Mouse (Mus musculus) small intestine, adult 2 months (tissue): ENCODE measurements around the gene Tmem240. TPM values are rescaled to one million over a fixed set of nuclear protein-coding genes. Genes with fewer than 3 reads are reported as not detected.

Experiments used
- H3K27ac ChIP-seq: fragments of 200-500 bp; 2 replicates; pipeline ENCODE4 v1.5.1; 2012; ENCODE audit warnings: low read depth, low read length, control low read depth, inconsistent platforms; ENCODE audit not compliant: insufficient read depth
- H3K27me3 ChIP-seq: fragments of 200-500 bp; 2 replicates; pipeline ENCODE4 v1.6.1; 2012; ENCODE audit warnings: mild to moderate bottlenecking, moderate library complexity, low read length, inconsistent platforms; ENCODE audit not compliant: control insufficient read depth, insufficient read depth
- H3K36me3 ChIP-seq: fragments of 200-500 bp; 2 replicates; pipeline ENCODE4 v1.6.1; 2012; ENCODE audit warnings: mild to moderate bottlenecking, low read length, control low read depth, inconsistent platforms; ENCODE audit not compliant: control insufficient read depth, insufficient read depth
- H3K4me1 ChIP-seq: fragments of 200-500 bp; 2 replicates; pipeline ENCODE4 v1.6.1; 2012; ENCODE audit warnings: low read length, inconsistent platforms, mixed read lengths; ENCODE audit not compliant: control insufficient read depth, insufficient read depth, insufficient read length
- H3K4me3 ChIP-seq: fragments of 200-500 bp; 2 replicates; pipeline ENCODE4 v1.5.1; 2012; ENCODE audit warnings: low read depth, mild to moderate bottlenecking, control low read depth, inconsistent platforms, low read length, moderate library complexity
- CTCF ChIP-seq: fragments of 200-500 bp; IDR thresholded peaks from 2 replicates; pipeline ENCODE4 v1.5.1; 2012; ENCODE audit warnings: low read depth, mild to moderate bottlenecking, control low read depth, inconsistent platforms, low read length, moderate library complexity, mixed read lengths; ENCODE audit not compliant: insufficient replicate concordance, insufficient read length; ENCODE audit errors: extremely low read depth
- POLR2A ChIP-seq: fragments of 200-500 bp; IDR thresholded peaks from 2 replicates; pipeline ENCODE4 v1.6.1; 2012; ENCODE audit warnings: low read depth, mild to moderate bottlenecking, control low read depth, inconsistent platforms, low read length, moderate library complexity
- WGBS: fragments of 180-500 bp; shearing (Covaris S2); methylation state at CpG from one replicate; pipeline ENCODE4 v1.1.7; 2018; 5-methylcytosine and 5-hydroxymethylcytosine counted together
- polyA plus RNA-seq: library from polyadenylated mRNA; depleted of rRNA; stranded (reverse); fragments of >200 nt; gene quantifications from 2 replicates; pipeline ENCODE4 v1.2.3, GENCODE M21; 2012

The Tmem240 gene
- polyA plus RNA-seq, 1 experiment = 0.53 TPM

DNA sequence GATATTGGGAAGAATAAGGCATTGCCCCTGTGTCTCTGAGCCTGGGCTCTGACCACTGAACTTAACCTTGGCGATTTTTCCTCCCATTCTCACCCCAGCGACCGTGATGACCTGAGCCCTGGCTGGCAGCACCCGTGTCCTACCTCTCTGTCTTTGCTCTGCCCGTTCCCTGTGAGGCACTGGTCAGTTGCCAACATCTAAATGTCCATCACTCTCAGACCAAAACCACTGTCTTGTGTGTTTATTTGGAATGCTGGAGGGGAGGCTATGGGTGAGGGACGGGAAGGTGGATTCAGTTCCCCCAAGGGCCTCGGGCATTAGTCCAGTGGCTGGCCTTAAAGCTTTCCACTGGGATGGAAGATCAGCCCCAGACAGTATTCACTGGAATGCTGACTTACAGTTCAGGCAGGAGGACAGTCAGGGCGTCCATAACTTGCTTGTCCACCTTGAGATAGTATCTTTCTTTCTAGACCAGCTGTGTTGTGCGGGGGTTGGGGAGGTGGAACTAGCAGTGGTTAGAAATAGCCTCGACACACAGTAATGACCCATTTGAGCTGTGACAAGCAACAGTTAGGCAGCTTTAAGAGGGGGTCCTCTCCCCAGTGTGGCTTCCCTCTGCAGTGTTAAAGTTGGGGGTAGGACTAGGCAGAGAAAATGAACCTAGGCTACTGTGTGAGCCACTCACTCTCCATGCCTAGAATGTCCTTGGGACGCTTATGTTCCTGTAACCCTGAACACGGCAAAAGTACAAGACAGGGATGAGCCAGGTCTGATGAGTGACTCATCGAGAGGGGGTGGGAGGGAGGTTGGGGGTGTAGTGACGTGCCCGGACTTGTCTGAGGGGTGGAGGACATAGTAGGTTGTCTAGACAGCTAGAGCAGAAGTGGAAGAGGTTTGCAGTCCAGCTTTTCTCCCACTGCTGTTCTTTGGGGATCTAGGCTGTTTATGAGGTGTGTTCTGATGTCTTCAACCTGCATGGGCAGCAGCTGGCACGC is 38.0 kb upstream of the Tmem240 start:
- H3K27me3 ChIP-seq = no peaks in the 10 kb centered on the region
- peak overlapping the region; percentile 78 for H3K4me3 ChIP-seq
- 74% methylated on average over 16 of the region's 16 CpGs for WGBS
- TF ChIP-seq CTCF = no peak
- no peak for TF ChIP-seq POLR2A
- peaks cover 18% of the 10 kb centered on the region for H3K4me1 ChIP-seq
- H3K36me3 ChIP-seq = no peaks in the 10 kb centered on the region
- H3K27ac ChIP-seq = 0 out of 2 replicates have a peak overlapping the region, but pooled peaks have one; percentile 29

GRCm38 (mm10) chr4:155700425-155700824 is 34.2 kb upstream of the Tmem240 start:
- Histone ChIP-seq H3K36me3 (no peaks in the 10 kb centered on the region), H3K4me3 (no peak overlapping the region), H3K4me1 (peaks cover 8% of the 10 kb centered on the region), H3K27me3 (no peaks in the 10 kb centered on the region), H3K27ac (no peak overlapping the region)
- TF ChIP-seq POLR2A (no peak), CTCF (no peak; the same call in 1 of the 2 replicates)

DNA sequence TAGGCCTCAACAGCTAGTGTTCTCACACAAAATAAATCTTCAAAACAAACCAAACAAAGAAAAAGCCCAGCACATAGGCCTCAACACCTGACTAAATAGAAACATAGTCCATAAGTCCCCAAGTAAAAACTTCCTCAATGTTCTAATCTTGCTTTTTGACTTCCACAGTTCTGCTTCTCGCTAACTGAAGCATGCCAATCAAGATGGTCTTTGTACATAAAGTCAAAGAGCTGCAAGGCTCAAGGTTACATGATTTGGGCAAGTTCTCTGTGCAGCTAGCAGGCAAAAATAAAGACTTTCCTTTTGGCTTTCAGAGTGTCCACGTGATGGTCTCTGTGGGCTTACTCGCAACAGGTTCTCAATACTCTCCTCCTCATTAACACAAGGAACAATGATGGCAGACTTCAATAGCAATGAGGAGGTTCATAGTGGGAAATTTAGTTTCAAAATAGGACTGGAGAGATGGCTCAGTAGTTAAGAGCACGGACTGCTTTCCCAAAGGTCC is 31.1 kb upstream of the Tmem240 start:
- H3K4me3 ChIP-seq = no peak overlapping the region
- peaks cover 1% of the 10 kb centered on the region; the same call in 1 of the 2 replicates for H3K36me3 ChIP-seq
- H3K27ac ChIP-seq = no peak overlapping the region
- WGBS = 87% methylated on average over 4 of the region's 4 CpGs
- TF ChIP-seq CTCF (no peak), POLR2A (no peak)
- no peaks in the 10 kb centered on the region for H3K27me3 ChIP-seq
- peaks cover 2% of the 10 kb centered on the region for H3K4me1 ChIP-seq

DNA sequence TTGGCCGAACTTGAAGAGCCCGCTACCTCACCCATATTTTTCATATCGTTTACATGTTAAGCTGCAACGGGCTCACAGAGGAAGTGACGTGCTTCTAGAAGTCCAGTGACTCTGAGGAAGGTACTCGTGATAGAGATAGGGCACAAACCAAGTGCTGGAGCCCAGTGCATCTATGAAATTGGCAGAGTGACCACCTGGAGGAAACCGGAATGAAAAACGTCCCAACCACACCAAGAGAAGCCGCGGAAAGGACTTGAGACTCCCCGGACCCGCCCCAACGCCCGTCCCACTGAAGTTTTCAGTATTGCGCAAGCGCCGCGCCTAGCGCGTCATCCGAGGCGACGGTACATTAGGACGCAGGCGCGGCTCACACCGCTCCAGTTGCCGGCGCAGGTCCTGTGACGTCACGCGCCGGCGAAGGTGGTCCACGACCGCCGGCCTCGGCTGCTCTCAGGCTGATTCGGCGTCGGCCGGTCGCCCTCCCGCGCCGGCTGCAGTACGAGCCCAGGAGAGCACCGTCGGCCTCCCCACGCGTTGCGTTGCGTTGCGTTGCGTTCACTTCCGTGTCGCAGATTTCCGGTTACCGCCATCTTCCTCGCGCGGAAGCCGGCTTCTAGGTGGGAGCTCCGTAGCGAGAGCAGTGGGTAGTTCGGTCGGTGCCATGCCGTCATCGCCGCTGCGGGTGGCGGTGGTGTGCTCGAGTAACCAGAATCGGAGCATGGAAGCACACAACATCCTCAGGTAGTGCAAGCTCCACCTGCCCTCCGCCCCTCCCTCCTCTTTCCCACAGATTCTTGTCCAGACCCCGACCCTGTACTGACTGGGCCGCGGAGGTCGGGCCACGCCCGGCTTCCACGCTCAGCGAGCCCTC is 29.6 kb upstream of the Tmem240 start, which contains the start of gene Ssu72:
Gene Ssu72 (plus strand): TSS at position 80 of the 871 bp plus-strand sequence.
- TF ChIP-seq POLR2A (0 out of 2 replicates have a peak, but pooled peaks have one; percentile 69), CTCF (no peak)
- WGBS = 1% methylated on average over 83 of the region's 83 CpGs
- Histone ChIP-seq H3K4me1 (peaks cover 2% of the 10 kb centered on the region), H3K36me3 (peaks cover 2% of the 10 kb centered on the region; the same call in 1 of the 2 replicates), H3K27me3 (no peaks in the 10 kb centered on the region), H3K27ac (peak within 1 kb of the TSS; percentile 90), H3K4me3 (peak within 1 kb of the TSS; percentile 67)

GRCm38 (mm10) chr4:155705592-155705929 is 29.0 kb upstream of the Tmem240 start:
- TF ChIP-seq CTCF (no peak), POLR2A (no peak)
- Histone ChIP-seq H3K27me3 (no peaks in the 10 kb centered on the region), H3K27ac (peak overlapping the region; percentile 87), H3K4me3 (peak overlapping the region; percentile 67), H3K4me1 (peaks cover 2% of the 10 kb centered on the region), H3K36me3 (peaks cover 3% of the 10 kb centered on the region; the same call in 1 of the 2 replicates)
- WGBS = under 1% methylated on average over 19 of the region's 19 CpGs

GRCm38 (mm10) chr4:155708582-155708981 is 26.0 kb upstream of the Tmem240 start:
- 66% methylated on average over 2 of the region's 2 CpGs for WGBS
- H3K27ac ChIP-seq = no peak overlapping the region
- no peak overlapping the region for H3K4me3 ChIP-seq
- TF ChIP-seq CTCF (no peak), POLR2A (no peak)
- no peaks in the 10 kb centered on the region for H3K27me3 ChIP-seq
- peaks cover 3% of the 10 kb centered on the region; the same call in 1 of the 2 replicates for H3K36me3 ChIP-seq
- H3K4me1 ChIP-seq = peaks cover 2% of the 10 kb centered on the region
